Mouse (Mus musculus) MEL (cell line): ENCODE measurements at regions not wholly inside any gene's neighbourhood (a gene's known extent, or its start where the extent isn't known, plus 50 kb on each side); places are given as distances from the start of the nearest gene placed in this dataset.

Experiments
- DNase-seq: peaks from one replicate; pipeline ENCODE4 v3.0.0; 2011; ENCODE audit warnings: low read depth, low spot score
- H3K27ac ChIP-seq: 2 replicates; pipeline ENCODE4 v1.5.1; 2012; ENCODE audit warnings: low read depth, mild to moderate bottlenecking, control low read depth, low read length, moderate library complexity; ENCODE audit not compliant: control insufficient read depth
- H3K27me3 ChIP-seq, 2 experiments: fragments of 150-350 bp in 1 of 2; sonication (generic) in 1 of 2; 2 replicates each; pipeline ENCODE4 v1.6.1; 2012; ENCODE audit warnings: low read length in 2 of 2, mild to moderate bottlenecking in 2 of 2, improper control_type of control experiment in 1 of 2, moderate library complexity in 1 of 2; ENCODE audit not compliant: insufficient read depth in 2 of 2, control insufficient read depth in 1 of 2
- H3K36me3 ChIP-seq, 2 experiments: 2 replicates each; pipeline ENCODE4 v1.6.1; 2012 to 2014; ENCODE audit warnings: low read length in 2 of 2, improper control_type of control experiment in 1 of 2, inconsistent platforms in 1 of 2, mild to moderate bottlenecking in 1 of 2; ENCODE audit not compliant: insufficient read depth in 2 of 2, control insufficient read depth in 1 of 2
- H3K4me1 ChIP-seq, 2 experiments: fragments of 150-350 bp in 1 of 2; sonication (generic) in 1 of 2; 2 replicates each; pipeline ENCODE4 v1.6.1; 2012; ENCODE audit warnings: low read length in 2 of 2, improper control_type of control experiment in 1 of 2, mild to moderate bottlenecking in 1 of 2; ENCODE audit not compliant: insufficient read depth in 2 of 2, control insufficient read depth in 1 of 2
- H3K4me3 ChIP-seq, 2 experiments: fragments of 150-350 bp in 1 of 2; sonication (generic) in 1 of 2; 2 replicates each; pipeline ENCODE4 v1.5.1; 2012; ENCODE audit warnings: low read depth in 2 of 2, low read length in 2 of 2, mild to moderate bottlenecking in 2 of 2, moderate library complexity in 2 of 2, control low read depth in 1 of 2, improper control_type of control experiment in 1 of 2; ENCODE audit not compliant: control insufficient read depth in 1 of 2, insufficient read depth in 1 of 2
- H3K79me2 ChIP-seq: 2 replicates; pipeline ENCODE4 v1.6.1; 2012; ENCODE audit warnings: mild to moderate bottlenecking, low read length, moderate library complexity; ENCODE audit not compliant: control insufficient read depth, poor library complexity, insufficient read depth
- H3K9ac ChIP-seq: 2 replicates; pipeline ENCODE4 v1.6.1; 2012; ENCODE audit warnings: low read depth, mild to moderate bottlenecking, control low read depth, low read length, moderate library complexity; ENCODE audit not compliant: control insufficient read depth, poor library complexity, severe bottlenecking
- H3K9me3 ChIP-seq: fragments of 150-350 bp; sonication (generic); replicated peaks from 2 replicates; pipeline ENCODE4 v1.6.1; 2012; ENCODE audit warnings: mild to moderate bottlenecking, low read length, improper control_type of control experiment, moderate library complexity; ENCODE audit not compliant: insufficient read depth
- BHLHE40 ChIP-seq: IDR thresholded peaks from 2 replicates; pipeline ENCODE4 v1.6.1; 2012; ENCODE audit warnings: low read depth, mild to moderate bottlenecking, inconsistent platforms, low read length, improper control_type of control experiment, borderline replicate concordance
- CHD1 ChIP-seq: IDR thresholded peaks from 2 replicates; pipeline ENCODE4 v1.6.1; 2012; ENCODE audit warnings: low read depth, mild to moderate bottlenecking, inconsistent platforms, low read length, improper control_type of control experiment
- CHD2 ChIP-seq: IDR thresholded peaks from 2 replicates; pipeline ENCODE4 v1.6.1; 2011; ENCODE audit warnings: low read length, improper control_type of control experiment
- CTCF ChIP-seq, 3 experiments: IDR thresholded peaks in 2 of 3; conservative IDR thresholded peaks in 1 of 3; 2 replicates each; pipeline ENCODE4 v1.5.1; 2011 to 2012; ENCODE audit warnings: low read length in 3 of 3, low read depth in 2 of 3, mild to moderate bottlenecking in 2 of 3, improper control_type of control experiment in 1 of 3, inconsistent platforms in 1 of 3, mixed read lengths in 1 of 3, moderate library complexity in 1 of 3; ENCODE audit not compliant: control insufficient read depth in 1 of 3, insufficient read depth in 1 of 3, poor library complexity in 1 of 3, severe bottlenecking in 1 of 3
- E2F4 ChIP-seq: IDR thresholded peaks from 2 replicates; pipeline ENCODE4 v1.6.1; 2011; ENCODE audit warnings: low read depth, low read length, improper control_type of control experiment, borderline replicate concordance
- ELF1 ChIP-seq: IDR thresholded peaks from 2 replicates; pipeline ENCODE4 v1.6.1; 2014; ENCODE audit warnings: low read depth, mild to moderate bottlenecking, inconsistent platforms, low read length, improper control_type of control experiment, moderate library complexity
- EP300 ChIP-seq, 2 experiments: IDR thresholded peaks; 2 replicates each; pipeline ENCODE4 v1.6.1; 2011; ENCODE audit warnings: improper control_type of control experiment in 2 of 2, low read length in 2 of 2, low read depth in 1 of 2, mild to moderate bottlenecking in 1 of 2
- MAFK ChIP-seq: IDR thresholded peaks from 2 replicates; pipeline ENCODE4 v1.6.1; 2011; ENCODE audit warnings: low read depth, mild to moderate bottlenecking, low read length, improper control_type of control experiment, borderline replicate concordance
- MAX ChIP-seq: IDR thresholded peaks from 2 replicates; pipeline ENCODE4 v1.6.1; 2011; ENCODE audit warnings: low read length, improper control_type of control experiment
- MXI1 ChIP-seq: IDR thresholded peaks from 2 replicates; pipeline ENCODE4 v1.6.1; 2011; ENCODE audit warnings: mild to moderate bottlenecking, low read depth, low read length, improper control_type of control experiment
- MYB ChIP-seq: IDR thresholded peaks from 2 replicates; pipeline ENCODE4 v1.6.1; 2011; ENCODE audit warnings: mild to moderate bottlenecking, low read depth, low read length, improper control_type of control experiment
- MYC ChIP-seq: IDR thresholded peaks from 2 replicates; pipeline ENCODE4 v1.6.1; 2011; ENCODE audit warnings: low read depth, mild to moderate bottlenecking, low read length, improper control_type of control experiment, moderate library complexity
- NELFE ChIP-seq: IDR thresholded peaks from 2 replicates; pipeline ENCODE4 v1.6.1; 2011; ENCODE audit warnings: low read depth, low read length, improper control_type of control experiment
- POLR2A ChIP-seq, 2 experiments: IDR thresholded peaks; 2 replicates each; pipeline ENCODE4 v1.6.1; 2011 to 2012; ENCODE audit warnings: low read length in 2 of 2, mild to moderate bottlenecking in 2 of 2, control low read depth in 1 of 2, improper control_type of control experiment in 1 of 2, low read depth in 1 of 2, moderate library complexity in 1 of 2; ENCODE audit not compliant: control insufficient read depth in 1 of 2, insufficient read depth in 1 of 2, poor library complexity in 1 of 2
- POLR2AphosphoS2 ChIP-seq: IDR thresholded peaks from 2 replicates; pipeline ENCODE4 v1.6.1; 2011; ENCODE audit warnings: low read length, improper control_type of control experiment
- POLR2AphosphoS5 ChIP-seq: IDR thresholded peaks from 2 replicates; pipeline ENCODE4 v1.6.1; 2012; ENCODE audit warnings: low read depth, borderline replicate concordance, mild to moderate bottlenecking, inconsistent platforms, low read length, moderate library complexity, mixed read lengths
- SIN3A ChIP-seq: IDR thresholded peaks from 2 replicates; pipeline ENCODE4 v1.6.1; 2012; ENCODE audit warnings: low read length, improper control_type of control experiment, inconsistent platforms
- TAL1 ChIP-seq: IDR thresholded peaks from 2 replicates; pipeline ENCODE4 v1.6.1; 2012; ENCODE audit warnings: mild to moderate bottlenecking, inconsistent platforms, low read length, moderate library complexity, mixed read lengths
- TCF12 ChIP-seq: IDR thresholded peaks from 2 replicates; pipeline ENCODE4 v1.6.1; 2014; ENCODE audit warnings: low read depth, mild to moderate bottlenecking, inconsistent platforms, low read length, improper control_type of control experiment, moderate library complexity
- UBTF ChIP-seq: IDR thresholded peaks from 2 replicates; pipeline ENCODE4 v1.6.1; 2012; ENCODE audit warnings: low read depth, mild to moderate bottlenecking, inconsistent platforms, low read length, improper control_type of control experiment, moderate library complexity, borderline replicate concordance; ENCODE audit not compliant: insufficient read depth
- USF2 ChIP-seq, 2 experiments: IDR thresholded peaks; 2 replicates each; pipeline ENCODE4 v1.6.1; 2011 to 2012; ENCODE audit warnings: improper control_type of control experiment in 2 of 2, low read length in 2 of 2, borderline replicate concordance in 1 of 2, inconsistent platforms in 1 of 2, low read depth in 1 of 2, mild to moderate bottlenecking in 1 of 2; ENCODE audit not compliant: insufficient read depth in 1 of 2
- ZC3H11A ChIP-seq: IDR thresholded peaks from 2 replicates; pipeline ENCODE4 v1.6.1; 2012; ENCODE audit warnings: low read depth, mild to moderate bottlenecking, inconsistent platforms, low read length, improper control_type of control experiment
- ZKSCAN1 ChIP-seq: IDR thresholded peaks from 2 replicates; pipeline ENCODE4 v1.6.1; 2012; ENCODE audit warnings: low read depth, mild to moderate bottlenecking, inconsistent platforms, low read length, improper control_type of control experiment, moderate library complexity

DNA sequence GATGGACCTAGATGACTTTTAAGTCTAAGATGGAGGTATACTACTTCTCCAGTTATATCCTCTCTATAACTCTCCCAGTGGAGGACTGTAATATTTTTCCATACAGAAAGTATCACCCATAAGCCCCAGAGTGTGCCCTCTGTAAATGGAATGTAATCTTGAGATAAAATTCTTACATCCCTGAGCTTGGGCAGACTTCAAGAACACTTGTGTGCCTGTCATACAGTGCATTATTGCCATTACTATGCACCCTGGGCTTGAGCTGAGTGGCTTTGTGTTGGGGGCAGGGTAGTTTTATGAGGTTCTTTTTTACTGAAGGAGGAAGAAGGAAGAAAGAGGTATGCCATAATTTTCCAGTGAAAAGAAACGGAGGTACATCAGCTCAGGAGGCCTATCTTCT, 193.1 kb upstream of the Slco3a1 start:
- Histone ChIP-seq H3K9me3 (no peaks in the 10 kb centered on the region), H3K36me3 (no peaks in the 10 kb centered on the region), H3K79me2 (no peaks in the 10 kb centered on the region), H3K27ac (no peak overlapping the region), H3K4me1 (no peaks in the 10 kb centered on the region), H3K9ac (no peak overlapping the region), H3K4me3 (no peak overlapping the region), H3K27me3 (no peaks in the 10 kb centered on the region)
- DNase-seq = no peak
- no peak for TF ChIP-seq MAFK
- TF ChIP-seq MYB = no peak
- no peak for TF ChIP-seq POLR2AphosphoS5
- TF ChIP-seq BHLHE40 = no peak
- no peak for TF ChIP-seq CTCF (IDR thresholded peaks at IDR 0.05 in 2 of 3, conservative IDR thresholded peaks at IDR 0.05 in 1 of 3; ENCODE audit: control insufficient read depth in 1 of 3, insufficient read depth in 1 of 3, low read depth in 2 of 3, low read length in 3 of 3, poor library complexity in 1 of 3, severe bottlenecking in 1 of 3)
- no peak for TF ChIP-seq SIN3A
- no peak for TF ChIP-seq ELF1
- no peak for TF ChIP-seq CHD2
- TF ChIP-seq ZKSCAN1 = no peak
- no peak for TF ChIP-seq UBTF
- no peak for TF ChIP-seq USF2 (IDR thresholded peaks at IDR 0.05; ENCODE audit: borderline replicate concordance in 1 of 2, insufficient read depth in 1 of 2, low read depth in 1 of 2, low read length in 2 of 2)
- TF ChIP-seq E2F4 = no peak
- no peak for TF ChIP-seq TCF12
- no peak for TF ChIP-seq CHD1
- no peak for TF ChIP-seq POLR2A (IDR thresholded peaks at IDR 0.05; ENCODE audit: control insufficient read depth in 1 of 2, insufficient read depth in 1 of 2, low read depth in 1 of 2, low read length in 2 of 2, poor library complexity in 1 of 2)

DNA sequence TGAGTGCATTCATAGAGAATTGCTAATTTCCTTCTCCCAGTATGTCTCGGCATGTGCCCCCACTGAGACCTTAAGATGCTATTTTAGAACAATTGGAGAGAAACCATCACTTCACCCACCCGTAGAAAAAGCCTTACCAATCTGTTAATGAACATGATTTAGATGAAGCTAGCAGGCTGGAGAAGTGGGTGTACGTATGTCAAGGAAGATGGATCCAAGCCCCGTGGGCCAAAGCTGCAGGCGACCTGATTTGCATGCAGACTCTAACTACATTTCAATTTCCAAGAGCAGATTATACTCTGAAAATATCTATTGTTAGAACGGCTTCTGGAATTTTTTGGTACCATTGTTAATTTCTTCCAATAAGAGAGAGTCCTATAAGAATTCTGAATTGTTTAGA, 180.4 kb upstream of the Slco3a1 start:
- no peak for DNase-seq
- no peaks in the 10 kb centered on the region for H3K9me3 ChIP-seq
- H3K9ac ChIP-seq = no peak overlapping the region
- no peak overlapping the region for H3K4me3 ChIP-seq
- no peak overlapping the region for H3K27ac ChIP-seq
- H3K27me3 ChIP-seq = no peaks in the 10 kb centered on the region
- H3K36me3 ChIP-seq = no peaks in the 10 kb centered on the region
- no peaks in the 10 kb centered on the region for H3K4me1 ChIP-seq
- TF ChIP-seq MAX (no peak), ELF1 (no peak), TAL1 (no peak), BHLHE40 (no peak), POLR2AphosphoS2 (no peak), TCF12 (no peak), ZC3H11A (no peak), POLR2AphosphoS5 (no peak), CTCF (IDR thresholded peaks at IDR 0.05 in 2 of 3, conservative IDR thresholded peaks at IDR 0.05 in 1 of 3; ENCODE audit: control insufficient read depth in 1 of 3, insufficient read depth in 1 of 3, low read depth in 2 of 3, low read length in 3 of 3, poor library complexity in 1 of 3, severe bottlenecking in 1 of 3) (no peak), MXI1 (no peak), EP300 (IDR thresholded peaks at IDR 0.05; ENCODE audit: low read depth in 1 of 2, low read length in 2 of 2) (no peak), E2F4 (no peak), POLR2A (IDR thresholded peaks at IDR 0.05; ENCODE audit: control insufficient read depth in 1 of 2, insufficient read depth in 1 of 2, low read depth in 1 of 2, low read length in 2 of 2, poor library complexity in 1 of 2) (no peak), MYB (no peak), MYC (no peak), NELFE (no peak), CHD1 (no peak)
- no peaks in the 10 kb centered on the region for H3K79me2 ChIP-seq
